ENCODE assay signal across 18 mouse cellular contexts in genomic region chr3:28636778-28637177, GRCm38 (mm10).
"Had no signal": no experiment of that assay in that cellular context is flagged by ENCODE, and none has a peak within 500 bp of the region (broad histone marks: within the 10 kb centered on the region; RNA-seq: fewer than 3 reads in every experiment).

No protein-coding gene starts in this region.

- ATAC-seq: midbrain, embryonic 16.5 days had no signal

- H3K9ac ChIP-seq: liver, embryonic 13.5 days; midbrain, embryonic 12.5 days; neural tube, embryonic 13.5 days; stomach, embryonic 15.5 days had no signal

- H3K4me2 ChIP-seq: liver, embryonic 13.5 days; midbrain, embryonic 12.5 days; neural tube, embryonic 13.5 days; stomach, embryonic 15.5 days had no signal

- H3K9me3 ChIP-seq: liver, embryonic 13.5 days; midbrain, embryonic 12.5 days; neural tube, embryonic 13.5 days; stomach, embryonic 15.5 days had no signal

- H3K27ac ChIP-seq: liver, embryonic 13.5 days; midbrain, embryonic 12.5 days; neural tube, embryonic 13.5 days; stomach, embryonic 15.5 days had no signal

- H3K4me1 ChIP-seq: liver, embryonic 13.5 days; midbrain, embryonic 12.5 days; stomach, embryonic 15.5 days had no signal

- H3K36me3 ChIP-seq: liver, embryonic 13.5 days; midbrain, embryonic 12.5 days; stomach, embryonic 15.5 days had no signal

- H3K27me3 ChIP-seq: liver, embryonic 13.5 days; midbrain, embryonic 12.5 days; neural tube, embryonic 13.5 days; stomach, embryonic 15.5 days had no signal

- DNase-seq: kidney, postnatal 10 days; kidney, postnatal 36 days; layer of hippocampus, postnatal 36 days; liver, embryonic 13.5 days; lung, adult 2 months; lung, postnatal 14 days; lung, postnatal 4 days; retina, postnatal 1 day; right cerebral cortex, postnatal 25 days; spleen, adult 18-20 months; thymus, adult 18-20 months; thymus, postnatal 36 days had no signal

- H3K4me3 ChIP-seq: left cerebral cortex, adult 2 months; liver, embryonic 13.5 days; midbrain, embryonic 12.5 days; myocyte; neural tube, embryonic 13.5 days; stomach, embryonic 15.5 days had no signal
